Comparison of ENCODE assay signal across 8 mouse cellular contexts in genomic region chr9:44234479-44235427, GRCm38 (mm10). TPM values are rescaled to one million over a fixed set of nuclear protein-coding genes. Genes with fewer than 3 reads are reported as not detected.
DNase-seq lines count a peak whose midpoint lies in the region; ATAC-seq and TF ChIP-seq lines count a peak whose summit lies in the region.

No protein-coding gene starts in this region.

- intact Hi-C loops in gastrocnemius, postnatal 14 days (cut with DNase I; ENCODE audit: low total_unique reads) = loop anchor here (10.0 kb wide), 1 partner anchor 100 kb away; the partner anchor contains the start of gene Mcam

- H3K27ac ChIP-seq in intestine, postnatal 0 days (ENCODE audit: low read depth, low read length) = peak overlapping the region; percentile 86
- peak overlapping the region; percentile 96; the same call in 1 of the 2 replicates for H3K27ac ChIP-seq in neural tube, embryonic 13.5 days (replicated peaks)

- H3K9ac ChIP-seq in intestine, postnatal 0 days (ENCODE audit: low read depth, low read length) = peak overlapping the region; percentile 28; the same call in 1 of the 2 replicates
- peak overlapping the region; percentile 28 for H3K9ac ChIP-seq in neural tube, embryonic 13.5 days

- peak overlapping the region; percentile 62 for H3K4me2 ChIP-seq in intestine, postnatal 0 days (replicated peaks; ENCODE audit: low read depth)
- peak overlapping the region; percentile 44 for H3K4me2 ChIP-seq in neural tube, embryonic 13.5 days

- H3K36me3 ChIP-seq in intestine, postnatal 0 days (ENCODE audit: control insufficient read depth, insufficient read depth) = no peaks in the 10 kb centered on the region
- H3K36me3 ChIP-seq in neural tube, embryonic 13.5 days = no peaks in the 10 kb centered on the region

- ATAC-seq in intestine, postnatal 0 days = peak; percentile 26; the same call in 1 of the 2 replicates
- ATAC-seq in neural tube, embryonic 13.5 days (ENCODE audit: low read depth) = peak; percentile 38

- peak overlapping the region; percentile 82 for H3K4me3 ChIP-seq in intestine, postnatal 0 days (ENCODE audit: low read depth, low read length)
- H3K4me3 ChIP-seq in lung, adult 2 months (replicated peaks; ENCODE audit: extremely low read depth, low read depth, low read length) = peak overlapping the region; percentile 28
- peak overlapping the region; percentile 69 for H3K4me3 ChIP-seq in neural tube, embryonic 13.5 days

- WGBS in intestine, postnatal 0 days = 17% methylated on average over 19 of the region's 19 CpGs
- 15% methylated on average over 19 of the region's 19 CpGs for WGBS in lung, adult 2 months
- WGBS in neural tube, embryonic 13.5 days = 28% methylated on average over 19 of the region's 19 CpGs

- TF ChIP-seq POLR2A in lung, adult 2 months (IDR thresholded peaks at IDR 0.05; ENCODE audit: borderline replicate concordance, extremely low read depth, low read depth, low read length) = no peak

- no peak for TF ChIP-seq CTCF in intestine, postnatal 0 days (IDR thresholded peaks at IDR 0.05; ENCODE audit: low read depth)
- no peak for TF ChIP-seq CTCF in lung, adult 2 months (IDR thresholded peaks at IDR 0.05; ENCODE audit: insufficient read depth, low read length)

- peak; percentile 44 for DNase-seq in ovary, adult 18-20 months (ENCODE audit: low spot score)
- no peak for DNase-seq in ovary, postnatal 10 days (ENCODE audit: low spot score)
- peak; percentile 51 for DNase-seq in cerebellum, adult 9-10 months
- peak; percentile 53 for DNase-seq in gastrocnemius, postnatal 14 days
- DNase-seq in lung, adult 2 months = peak; percentile 52
- peak; percentile 79 to 85 for DNase-seq in thymus, postnatal 36 days

- H3K4me1 ChIP-seq in intestine, postnatal 0 days (replicated peaks; ENCODE audit: control insufficient read depth, insufficient read depth, low read length) = no peaks in the 10 kb centered on the region
- peaks cover 11% of the 10 kb centered on the region for H3K4me1 ChIP-seq in lung, adult 2 months (ENCODE audit: control insufficient read depth, insufficient read depth, low read length)
- peaks cover 28% of the 10 kb centered on the region for H3K4me1 ChIP-seq in neural tube, embryonic 13.5 days (replicated peaks)

- no peaks in the 10 kb centered on the region for H3K9me3 ChIP-seq in intestine, postnatal 0 days (ENCODE audit: control insufficient read depth)
- H3K9me3 ChIP-seq in neural tube, embryonic 13.5 days = no peaks in the 10 kb centered on the region

- no peaks in the 10 kb centered on the region for H3K27me3 ChIP-seq in intestine, postnatal 0 days (replicated peaks; ENCODE audit: control insufficient read depth, insufficient read depth, low read length)
- no peaks in the 10 kb centered on the region for H3K27me3 ChIP-seq in neural tube, embryonic 13.5 days

RNA-seq across cellular contexts. Expression of gene Cbl, which starts 0.9 kb away (rescaled TPM):
- 10 to 100 TPM; 12.1 to 12.8 TPM for total RNA-seq in gastrocnemius, postnatal 14 days (2021)
- 5.8 and 6.7 TPM in 2 replicates for polyA plus RNA-seq in intestine, postnatal 0 days (2015; fragmentation: Nextera tagmentation; extraction: Ambion mirVana)
- 9.0 and 14.2 TPM in 2 replicates for polyA plus RNA-seq in lung, adult 2 months (2012; rRNA removed)
- 20.1 and 21.1 TPM in 2 replicates for polyA plus RNA-seq in neural tube, embryonic 13.5 days (2015; fragmentation: Nextera tagmentation; extraction: Ambion mirVana)

RNA-seq across cellular contexts. Expression of gene Ccdc153, which starts 5.7 kb away (rescaled TPM):
- total RNA-seq in gastrocnemius, postnatal 14 days (2021) = not detected
- not detected in 2 replicates for polyA plus RNA-seq in intestine, postnatal 0 days (2015; fragmentation: Nextera tagmentation; extraction: Ambion mirVana)
- polyA plus RNA-seq in lung, adult 2 months (2012; rRNA removed) = 13.8 and 26.9 TPM in 2 replicates
- polyA plus RNA-seq in neural tube, embryonic 13.5 days (2015; fragmentation: Nextera tagmentation; extraction: Ambion mirVana) = not detected in 2 replicates

RNA-seq across cellular contexts. Expression of gene Pdzd3, which starts 16.5 kb away (rescaled TPM):
- total RNA-seq in gastrocnemius, postnatal 14 days (2021) = under 1 TPM; 0.86 to 0.98 TPM
- 37.0 and 40.1 TPM in 2 replicates for polyA plus RNA-seq in intestine, postnatal 0 days (2015; fragmentation: Nextera tagmentation; extraction: Ambion mirVana)
- 0.11 and 0.12 TPM in 2 replicates for polyA plus RNA-seq in lung, adult 2 months (2012; rRNA removed)
- polyA plus RNA-seq in neural tube, embryonic 13.5 days (2015; fragmentation: Nextera tagmentation; extraction: Ambion mirVana) = 0.33 and 0.48 TPM in 2 replicates

RNA-seq across cellular contexts. Expression of gene Nlrx1, which starts 33.6 kb away (rescaled TPM):
- total RNA-seq in gastrocnemius, postnatal 14 days (2021) = 10 to 100 TPM; 26.0 to 26.2 TPM
- polyA plus RNA-seq in intestine, postnatal 0 days (2015; fragmentation: Nextera tagmentation; extraction: Ambion mirVana) = 4.6 TPM in 2 replicates
- polyA plus RNA-seq in lung, adult 2 months (2012; rRNA removed) = 15.0 and 15.8 TPM in 2 replicates
- polyA plus RNA-seq in neural tube, embryonic 13.5 days (2015; fragmentation: Nextera tagmentation; extraction: Ambion mirVana) = 4.5 and 4.7 TPM in 2 replicates

RNA-seq across cellular contexts. Expression of gene Abcg4, which starts 53.7 kb away (rescaled TPM):
- total RNA-seq in gastrocnemius, postnatal 14 days (2021) = under 1 TPM; 0.58 to 0.94 TPM
- polyA plus RNA-seq in intestine, postnatal 0 days (2015; fragmentation: Nextera tagmentation; extraction: Ambion mirVana) = 0.88 and 1.1 TPM in 2 replicates
- polyA plus RNA-seq in lung, adult 2 months (2012; rRNA removed) = 1.7 and 1.9 TPM in 2 replicates
- polyA plus RNA-seq in neural tube, embryonic 13.5 days (2015; fragmentation: Nextera tagmentation; extraction: Ambion mirVana) = 21.1 and 22.5 TPM in 2 replicates

Comparison
In these comparisons a context has a peak if more than half of its experiments do, and no peak if none do; other contexts are left out.
1. H3K4me3 ChIP-seq: peak in every context shown above with its lines; median percentile 82 in intestine, postnatal 0 days; 69 in neural tube, embryonic 13.5 days; 28 in lung, adult 2 months.
2. RNA of gene Ccdc153, which starts 5.7 kb away (polyA plus RNA-seq): 13.8 to 26.9 TPM in lung, adult 2 months; not detected in intestine, postnatal 0 days and not detected in neural tube, embryonic 13.5 days; every median in the first group is over 10 times any median in the second.
3. RNA of gene Pdzd3, which starts 16.5 kb away (polyA plus RNA-seq): 37.0 to 40.1 TPM in intestine, postnatal 0 days; 0.33 to 0.48 TPM in neural tube, embryonic 13.5 days and 0.11 to 0.12 TPM in lung, adult 2 months; every median in the first group is over 10 times any median in the second.